Mouse (Mus musculus) embryo, embryonic 11.5 days (tissue): ENCODE measurements at regions not wholly inside any gene's neighbourhood (a gene's known extent, or its start where the extent isn't known, plus 50 kb on each side); places are given as distances from the start of the nearest gene placed in this dataset.

Experiments used
- DNase-seq: peaks from one replicate; pipeline ENCODE4 v3.0.0-alpha.2; 2012; ENCODE audit warnings: low read depth, low spot score

- no peak for DNase-seq
Measured at GRCm38 (mm10) chr14:97170841-97171240, 651.9 kb upstream of the Klhl1 start.

GRCm38 (mm10) chr14:97165793-97166192, 646.9 kb upstream of the Klhl1 start:
- no peak for DNase-seq

GRCm38 (mm10) chr14:97148997-97149653, 630.2 kb upstream of the Klhl1 start:
- DNase-seq, result no peak

GRCm38 (mm10) chr14:97115918-97116635, 597.2 kb upstream of the Klhl1 start:
- no peak for DNase-seq

GRCm38 (mm10) chr14:97101090-97101675, 582.3 kb upstream of the Klhl1 start:
- no peak for DNase-seq

GRCm38 (mm10) chr14:97093389-97093788, 574.5 kb upstream of the Klhl1 start:
- no peak for DNase-seq

GRCm38 (mm10) chr14:97088863-97089262, 570.0 kb upstream of the Klhl1 start:
- no peak for DNase-seq

- DNase-seq, result no peak
Measured at GRCm38 (mm10) chr14:97087346-97087745, 568.4 kb upstream of the Klhl1 start.

GRCm38 (mm10) chr14:97086363-97087309, 567.7 kb upstream of the Klhl1 start:
- DNase-seq, result no peak

- no peak for DNase-seq
Measured at GRCm38 (mm10) chr14:97074808-97075207, 555.9 kb upstream of the Klhl1 start.

- DNase-seq, result no peak
Measured at GRCm38 (mm10) chr14:97068770-97069169, 549.9 kb upstream of the Klhl1 start.

- no peak for DNase-seq
Measured at GRCm38 (mm10) chr14:97068313-97068712, 549.4 kb upstream of the Klhl1 start.

GRCm38 (mm10) chr14:97045321-97045720, 526.4 kb upstream of the Klhl1 start:
- DNase-seq, result no peak

GRCm38 (mm10) chr14:97039850-97040249, 520.9 kb upstream of the Klhl1 start:
- no peak for DNase-seq

- DNase-seq, result no peak
Measured at GRCm38 (mm10) chr14:97028528-97028927, 509.6 kb upstream of the Klhl1 start.

- DNase-seq, result no peak
Measured at GRCm38 (mm10) chr14:97006294-97006693, 487.4 kb upstream of the Klhl1 start.

- DNase-seq, result no peak
Measured at GRCm38 (mm10) chr14:96995081-96995480, 476.2 kb upstream of the Klhl1 start.

GRCm38 (mm10) chr14:96990542-96991162, 471.8 kb upstream of the Klhl1 start:
- no peak for DNase-seq

- DNase-seq, result no peak
Measured at GRCm38 (mm10) chr14:96963074-96963447, 444.2 kb upstream of the Klhl1 start.

GRCm38 (mm10) chr14:96962426-96963073, 443.6 kb upstream of the Klhl1 start:
- DNase-seq, result no peak

GRCm38 (mm10) chr14:96956115-96956514, 437.2 kb upstream of the Klhl1 start:
- no peak for DNase-seq
